Mouse (Mus musculus): ENCODE measurements around the gene Dnase2a.

Gene Dnase2a

GRCm38 (mm10) chr8:84936962-84937546, 28.7 kb downstream of the Dnase2a start, which contains the start of gene Mast1:
Gene Mast1, minus strand, starts transcription at chr8:84937359.
- DNase-seq (ENCODE audit: low spot score): peak; percentile 33

GRCm38 (mm10) chr8:84937620-84938485, 29.5 kb downstream of the Dnase2a start:
- no peak for DNase-seq (ENCODE audit: low spot score)

GRCm38 (mm10) chr8:84943699-84944098, 35.3 kb downstream of the Dnase2a start:
- no peak for DNase-seq (ENCODE audit: low spot score)

GRCm38 (mm10) chr8:84944478-84945160, 36.3 kb downstream of the Dnase2a start:
- DNase-seq (ENCODE audit: low spot score): no peak

GRCm38 (mm10) chr8:84945235-84945632, 36.9 kb downstream of the Dnase2a start:
- DNase-seq (ENCODE audit: low spot score): no peak

- DNase-seq (ENCODE audit: low spot score): no peak
These were observed 37.5 kb downstream of the Dnase2a start for GRCm38 (mm10) chr8:84945633-84946527.

- no peak for DNase-seq (ENCODE audit: low spot score)
These were observed 38.3 kb downstream of the Dnase2a start, which contains the start of gene Rtbdn for GRCm38 (mm10) chr8:84946528-84947240. Gene Rtbdn, plus strand, starts transcription at chr8:84946991.

- peak; percentile 52 for DNase-seq (ENCODE audit: low spot score)
These were observed 38.8 kb downstream of the Dnase2a start for GRCm38 (mm10) chr8:84947241-84947545.

GRCm38 (mm10) chr8:84949753-84950152, 41.4 kb downstream of the Dnase2a start:
- DNase-seq (ENCODE audit: low spot score): no peak

- DNase-seq (ENCODE audit: low spot score): no peak
These were observed 44.4 kb downstream of the Dnase2a start for GRCm38 (mm10) chr8:84952612-84953255.

- DNase-seq (ENCODE audit: low spot score): no peak
These were observed 48.4 kb downstream of the Dnase2a start for GRCm38 (mm10) chr8:84956768-84957167.

- DNase-seq (ENCODE audit: low spot score): no peak
These were observed 51.5 kb downstream of the Dnase2a start for GRCm38 (mm10) chr8:84959811-84960210.

- DNase-seq (ENCODE audit: low spot score): no peak
These were observed 55.6 kb downstream of the Dnase2a start for GRCm38 (mm10) chr8:84963952-84964351.

- peak; percentile 83 for DNase-seq (ENCODE audit: low spot score)
These were observed 57.5 kb downstream of the Dnase2a start for GRCm38 (mm10) chr8:84965731-84966291.

GRCm38 (mm10) chr8:84966603-84967002, 58.2 kb downstream of the Dnase2a start:
- no peak for DNase-seq (ENCODE audit: low spot score)

GRCm38 (mm10) chr8:84967532-84968304, 59.4 kb downstream of the Dnase2a start:
- DNase-seq (ENCODE audit: low spot score): no peak

- no peak for DNase-seq (ENCODE audit: low spot score)
These were observed 60.3 kb downstream of the Dnase2a start for GRCm38 (mm10) chr8:84968650-84969049.

- DNase-seq (ENCODE audit: low spot score): no peak
These were observed 61.1 kb downstream of the Dnase2a start, which contains the start of the genes Gm49661, Prdx2 and Rnaseh2a for GRCm38 (mm10) chr8:84969241-84970134. Gene Gm49661, minus strand, starts transcription at chr8:84969433. Gene Prdx2, plus strand, starts transcription at chr8:84969587. Gene Rnaseh2a, minus strand, starts transcription at chr8:84969767.
